Mouse (Mus musculus) frontal cortex, postnatal 25 days (tissue): ENCODE measurements at regions not wholly inside any gene's neighbourhood (a gene's known extent, or its start where the extent isn't known, plus 50 kb on each side); places are given as distances from the start of the nearest gene placed in this dataset.

Source experiments
- DNase-seq, 2 experiments: peaks; one replicate each; pipeline ENCODE4 v3.0.0; 2022; ENCODE audit warnings: low spot score in 2 of 2

- DNase-seq = no peak
These were observed 483.5 kb upstream of the Pkdcc start for GRCm38 (mm10) chr17:82731561-82731960.

- no peak for DNase-seq
These were observed 472.6 kb upstream of the Pkdcc start for GRCm38 (mm10) chr17:82742445-82742844.

- DNase-seq = no peak
These were observed 457.7 kb upstream of the Pkdcc start for GRCm38 (mm10) chr17:82757400-82757799.

- DNase-seq = no peak
These were observed 436.0 kb upstream of the Pkdcc start for GRCm38 (mm10) chr17:82779096-82779495.

- DNase-seq = no peak
These were observed 393.0 kb upstream of the Pkdcc start for GRCm38 (mm10) chr17:82822129-82822528.

- DNase-seq = no peak
These were observed 391.0 kb upstream of the Pkdcc start for GRCm38 (mm10) chr17:82824057-82824456.

- no peak for DNase-seq
These were observed 390.5 kb upstream of the Pkdcc start for GRCm38 (mm10) chr17:82824619-82825018.

- no peak for DNase-seq
These were observed 387.9 kb upstream of the Pkdcc start for GRCm38 (mm10) chr17:82827170-82827569.

GRCm38 (mm10) chr17:82827841-82828240 lies 387.3 kb upstream of the Pkdcc start:
- DNase-seq = no peak

- no peak for DNase-seq
These were observed 386.6 kb upstream of the Pkdcc start for GRCm38 (mm10) chr17:82828434-82828997.

- no peak for DNase-seq
These were observed 385.7 kb upstream of the Pkdcc start for GRCm38 (mm10) chr17:82829415-82829814.

- DNase-seq = no peak
These were observed 380.9 kb upstream of the Pkdcc start for GRCm38 (mm10) chr17:82834177-82834576.

- no peak for DNase-seq
These were observed 379.0 kb upstream of the Pkdcc start for GRCm38 (mm10) chr17:82836115-82836514.

GRCm38 (mm10) chr17:82846776-82847494 lies 368.2 kb upstream of the Pkdcc start:
- no peak for DNase-seq

GRCm38 (mm10) chr17:82857199-82858147 lies 357.6 kb upstream of the Pkdcc start:
- DNase-seq = peak; percentile 71 to 77

- DNase-seq = no peak
These were observed 354.7 kb upstream of the Pkdcc start for GRCm38 (mm10) chr17:82860391-82860790.

GRCm38 (mm10) chr17:82860966-82861365 lies 354.1 kb upstream of the Pkdcc start:
- no peak for DNase-seq

GRCm38 (mm10) chr17:82877131-82877530 lies 338.0 kb upstream of the Pkdcc start:
- no peak for DNase-seq

- no peak for DNase-seq
These were observed 314.5 kb upstream of the Pkdcc start for GRCm38 (mm10) chr17:82900602-82901001.

GRCm38 (mm10) chr17:82901098-82901891 lies 313.8 kb upstream of the Pkdcc start:
- no peak for DNase-seq

GRCm38 (mm10) chr17:82904961-82905360 lies 310.1 kb upstream of the Pkdcc start:
- DNase-seq = no peak

- DNase-seq = no peak
These were observed 309.6 kb upstream of the Pkdcc start for GRCm38 (mm10) chr17:82905483-82905882.
